Mouse (Mus musculus) heart, embryonic 11.5 days (tissue): ENCODE results near the gene Nedd9. TPM values are rescaled to one million over a fixed set of nuclear protein-coding genes. Genes with fewer than 3 reads are reported as not detected.

Source experiments
- ATAC-seq: fragments of 200-750 bp; cut with Nextera tagmentation; replicated peaks from 2 replicates; pipeline ENCODE4 v1.8.0; 2017; ENCODE audit warnings: moderate library complexity; ENCODE audit not compliant: insufficient number of reproducible peaks, low FRiP score, low TSS enrichment
- H3K27ac ChIP-seq: fragments of 300-500 bp; sonication (generic); 2 replicates; pipeline ENCODE4 v1.5.1; 2014; ENCODE audit warnings: mild to moderate bottlenecking, low read depth, low read length
- H3K27me3 ChIP-seq: fragments of 300-500 bp; sonication (generic); 2 replicates; pipeline ENCODE4 v1.6.1; 2014; ENCODE audit warnings: mild to moderate bottlenecking, low read length, mixed read lengths; ENCODE audit not compliant: control insufficient read depth, insufficient read depth
- H3K36me3 ChIP-seq: fragments of 300-500 bp; sonication (generic); 2 replicates; pipeline ENCODE4 v1.6.1; 2014; ENCODE audit warnings: mild to moderate bottlenecking, low read length, moderate library complexity, mixed read lengths; ENCODE audit not compliant: control insufficient read depth, insufficient read depth
- H3K4me1 ChIP-seq: fragments of 300-500 bp; sonication (generic); 2 replicates; pipeline ENCODE4 v1.6.1; 2014; ENCODE audit warnings: low read length; ENCODE audit not compliant: control insufficient read depth, insufficient read depth
- H3K4me2 ChIP-seq: fragments of 300-500 bp; sonication (generic); 2 replicates; pipeline ENCODE4 v1.6.1; 2014; ENCODE audit warnings: mild to moderate bottlenecking, moderate library complexity
- H3K4me3 ChIP-seq: fragments of 300-500 bp; sonication (generic); 2 replicates; pipeline ENCODE4 v1.5.1; 2014; ENCODE audit warnings: low read depth, low read length
- H3K9ac ChIP-seq: fragments of 300-500 bp; sonication (generic); 2 replicates; pipeline ENCODE4 v1.6.1; 2014; ENCODE audit warnings: mild to moderate bottlenecking, low read depth, low read length, moderate library complexity
- H3K9me3 ChIP-seq: fragments of 300-500 bp; sonication (generic); replicated peaks from 2 replicates; pipeline ENCODE4 v1.6.1; 2016; ENCODE audit warnings: low read length; ENCODE audit not compliant: control insufficient read depth
- whole genome bisulfite sequencing: fragments of 180-500 bp; shearing (Covaris S2); extraction: QIAGEN DNeasy Blood & Tissue Kit; methylation state at CpG from one replicate; pipeline ENCODE4 v1.1.7; 2014; ENCODE audit not compliant: insufficient replicate concordance; 5-methylcytosine and 5-hydroxymethylcytosine counted together
- polyA plus RNA-seq: library from polyadenylated mRNA; unstranded; fragments of >200 nt; fragmentation: Nextera tagmentation; extraction: Ambion mirVana; gene quantifications from 2 replicates; pipeline ENCODE4 v1.2.1, GENCODE M21; 2014

Gene Nedd9
- 19.2 and 22.3 TPM in 2 replicates for polyA plus RNA-seq

GRCm38 (mm10) chr13:41486606-41487408 is at the start of gene Nedd9:
TSS of gene Nedd9 (minus strand) at chr13:41487362.
- WGBS: 60% methylated on average over 15 of the region's 15 CpGs

GRCm38 (mm10) chr13:41532625-41533024 is 45.5 kb upstream of the Nedd9 start:
- Histone ChIP-seq H3K9me3 (no peaks in the 10 kb centered on the region), H3K4me3 (no peak overlapping the region), H3K27ac (no peak overlapping the region), H3K4me1 (no peaks in the 10 kb centered on the region), H3K27me3 (no peaks in the 10 kb centered on the region), H3K9ac (no peak overlapping the region), H3K4me2 (no peak overlapping the region), H3K36me3 (no peaks in the 10 kb centered on the region)
- 59% methylated on average over 5 of the region's 5 CpGs for WGBS
- ATAC-seq: no peak

More at GRCm38 (mm10) chr13:41486606-41487408, at the start of gene Nedd9:
- no peaks in the 10 kb centered on the region for H3K36me3 ChIP-seq
- H3K4me1 ChIP-seq: peaks cover 4% of the 10 kb centered on the region; the same call in 1 of the 2 replicates
- H3K27me3 ChIP-seq: 0 out of 2 replicates have a peak, but pooled peaks cover 3% of the 10 kb centered on the region
- no peak within 1 kb of the TSS for H3K4me3 ChIP-seq
- no peak within 1 kb of the TSS for H3K27ac ChIP-seq
- H3K4me2 ChIP-seq: no peak within 1 kb of the TSS
- no peak for ATAC-seq
- H3K9me3 ChIP-seq: no peaks in the 10 kb centered on the region
- no peak within 1 kb of the TSS for H3K9ac ChIP-seq

GRCm38 (mm10) chr13:41530326-41530725 is 43.2 kb upstream of the Nedd9 start:
- no peak for ATAC-seq

DNA sequence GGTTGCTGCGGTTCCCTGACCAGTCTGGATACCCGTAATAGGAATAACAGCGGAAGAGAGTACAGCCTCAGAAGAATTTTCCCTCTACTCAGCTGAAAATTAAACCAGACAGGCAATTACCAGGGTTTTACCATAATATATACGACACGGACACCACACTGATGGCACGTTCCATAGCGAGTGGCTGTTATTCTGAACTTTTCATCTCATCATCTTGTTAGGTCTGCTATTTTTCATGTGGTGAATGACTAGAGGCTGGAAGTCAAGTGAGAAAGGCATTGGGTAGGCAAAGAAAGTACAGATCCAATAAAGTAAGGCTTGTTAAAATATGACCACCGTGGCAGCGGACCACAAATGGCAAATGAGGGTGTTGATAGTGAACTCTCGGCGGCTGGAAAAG is 37.0 kb upstream of the Nedd9 start:
- Histone ChIP-seq H3K27me3 (no peaks in the 10 kb centered on the region), H3K27ac (no peak overlapping the region), H3K36me3 (no peaks in the 10 kb centered on the region), H3K4me2 (no peak overlapping the region), H3K9me3 (no peaks in the 10 kb centered on the region), H3K4me3 (no peak overlapping the region), H3K9ac (no peak overlapping the region), H3K4me1 (no peaks in the 10 kb centered on the region)
- 88% methylated on average over 11 of the region's 11 CpGs for WGBS
- no peak for ATAC-seq

More at GRCm38 (mm10) chr13:41530326-41530725, 43.2 kb upstream of the Nedd9 start:
- Histone ChIP-seq H3K36me3 (no peaks in the 10 kb centered on the region), H3K27ac (no peak overlapping the region), H3K9ac (no peak overlapping the region), H3K4me2 (no peak overlapping the region), H3K27me3 (no peaks in the 10 kb centered on the region), H3K4me1 (no peaks in the 10 kb centered on the region), H3K4me3 (no peak overlapping the region), H3K9me3 (no peaks in the 10 kb centered on the region)

- no peaks in the 10 kb centered on the region for H3K9me3 ChIP-seq
- WGBS: 66% methylated on average over 4 of the region's 4 CpGs
- no peak overlapping the region for H3K27ac ChIP-seq
These were observed 34.1 kb upstream of the Nedd9 start for GRCm38 (mm10) chr13:41521296-41521695.

GRCm38 (mm10) chr13:41520549-41521161 is 33.5 kb upstream of the Nedd9 start:
- H3K27ac ChIP-seq: no peak overlapping the region
- no peak overlapping the region for H3K4me2 ChIP-seq
- ATAC-seq: no peak
- no peaks in the 10 kb centered on the region for H3K9me3 ChIP-seq
- H3K4me3 ChIP-seq: no peak overlapping the region
- no peaks in the 10 kb centered on the region for H3K4me1 ChIP-seq
- H3K27me3 ChIP-seq: no peaks in the 10 kb centered on the region
- no peaks in the 10 kb centered on the region for H3K36me3 ChIP-seq
- H3K9ac ChIP-seq: no peak overlapping the region
- 83% methylated on average over 5 of the region's 5 CpGs for WGBS

More at GRCm38 (mm10) chr13:41521296-41521695, 34.1 kb upstream of the Nedd9 start:
- Histone ChIP-seq H3K27me3 (no peaks in the 10 kb centered on the region), H3K4me2 (no peak overlapping the region), H3K4me1 (no peaks in the 10 kb centered on the region), H3K36me3 (no peaks in the 10 kb centered on the region), H3K4me3 (no peak overlapping the region), H3K9ac (no peak overlapping the region)
- no peak for ATAC-seq

DNA sequence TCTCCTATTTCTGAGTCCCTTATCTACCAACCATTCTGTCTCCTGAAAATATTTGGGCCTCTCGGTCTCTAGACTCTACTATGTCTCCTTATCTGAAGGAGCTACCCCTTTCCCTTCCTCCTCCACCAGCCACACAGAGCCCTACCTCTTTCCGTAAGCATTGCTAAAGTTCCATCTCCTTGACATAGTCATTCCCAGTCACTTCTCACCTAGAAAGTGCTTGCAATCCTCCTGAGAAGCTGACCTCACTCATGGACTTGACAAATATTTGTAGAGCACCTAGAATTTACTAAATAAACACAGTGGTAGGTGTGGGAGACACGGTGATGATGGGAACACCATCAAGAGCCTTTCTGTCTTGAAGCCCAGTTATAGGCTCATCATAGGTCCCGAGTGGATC is 32.6 kb upstream of the Nedd9 start:
- Histone ChIP-seq H3K4me1 (no peaks in the 10 kb centered on the region), H3K36me3 (no peaks in the 10 kb centered on the region), H3K27ac (no peak overlapping the region), H3K9ac (no peak overlapping the region), H3K27me3 (no peaks in the 10 kb centered on the region), H3K4me2 (no peak overlapping the region), H3K4me3 (no peak overlapping the region), H3K9me3 (no peaks in the 10 kb centered on the region)
- no peak for ATAC-seq
- 53% methylated on average over 4 of the region's 4 CpGs for WGBS

DNA sequence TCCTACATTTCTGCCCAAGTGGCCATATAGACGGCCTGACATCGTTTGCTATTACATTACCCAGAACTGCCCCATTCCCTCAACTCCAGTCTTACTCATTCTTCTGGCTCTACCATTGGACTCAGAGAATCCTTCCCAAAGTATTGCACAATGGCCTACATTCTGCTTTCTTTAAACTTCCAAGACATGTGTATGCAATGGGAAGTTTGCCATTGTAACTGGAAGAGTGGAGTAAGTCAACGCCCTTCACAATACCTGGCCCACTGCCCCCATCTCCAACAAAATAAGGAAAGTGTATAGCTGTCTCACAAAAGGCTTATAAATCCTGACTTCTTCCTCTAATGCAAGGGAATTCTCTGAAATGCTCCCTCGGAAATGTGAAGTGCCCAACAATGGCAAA is 30.0 kb upstream of the Nedd9 start:
- H3K4me1 ChIP-seq: no peaks in the 10 kb centered on the region
- no peak overlapping the region for H3K4me2 ChIP-seq
- no peak overlapping the region for H3K9ac ChIP-seq
- H3K4me3 ChIP-seq: no peak overlapping the region
- no peak overlapping the region for H3K27ac ChIP-seq
- H3K36me3 ChIP-seq: no peaks in the 10 kb centered on the region
- no peaks in the 10 kb centered on the region for H3K27me3 ChIP-seq
- ATAC-seq: no peak
- H3K9me3 ChIP-seq: no peaks in the 10 kb centered on the region
- 83% methylated on average over 4 of the region's 4 CpGs for WGBS
